Mouse (Mus musculus): ENCODE data around the gene Mul1.
"Not testable (repeated sequence)": the region's sequence is repeated elsewhere in the genome, so short reads cannot be mapped to it uniquely, and the experiment has no call there.

GRCm38 (mm10) chr4:138425604-138426003, 8.9 kb upstream of the Mul1 start:
- TF ChIP-seq CTCF (IDR thresholded peaks at IDR 0.05; ENCODE audit: low read depth, low read length); TAL1 (conservative IDR thresholded peaks at IDR 0.05; ENCODE audit: low read depth, low read length); GATA1 (IDR thresholded peaks at IDR 0.05; ENCODE audit: borderline replicate concordance, low read length); POLR2AphosphoS5 (IDR thresholded peaks at IDR 0.05; ENCODE audit: insufficient replicate concordance, low read depth, low read length); GATA2 (IDR thresholded peaks at IDR 0.05; ENCODE audit: borderline replicate concordance, low read depth, low read length): not testable (repeated sequence)

All from G1E (cell line).